Mouse (Mus musculus): ENCODE measurements around the gene Nrap. TPM values are rescaled to one million over a fixed set of nuclear protein-coding genes. Genes with fewer than 3 reads are reported as not detected.
"Not testable (repeated sequence)": the region's sequence is repeated elsewhere in the genome, so short reads cannot be mapped to it uniquely, and the experiment has no call there.

Gene Nrap
- total and polyA plus RNA-seq, 3 experiments: 0.08 to 0.11 TPM; not detected in 1

- Histone ChIP-seq H3K4me3 (ENCODE audit: control insufficient read depth in 1 of 2, insufficient read depth in 1 of 2, low read depth in 2 of 2, low read length in 2 of 2) (no peak overlapping the region), H3K4me1 (ENCODE audit: control insufficient read depth in 1 of 2, insufficient read depth in 2 of 2, low read length in 2 of 2) (no peaks in the 10 kb centered on the region), H3K9ac (ENCODE audit: control insufficient read depth, low read depth, low read length, poor library complexity, severe bottlenecking) (no peak overlapping the region), H3K9me3 (replicated peaks; ENCODE audit: insufficient read depth, low read length) (no peaks in the 10 kb centered on the region), H3K27me3 (ENCODE audit: control insufficient read depth in 1 of 2, insufficient read depth in 2 of 2, low read length in 2 of 2) (no peaks in the 10 kb centered on the region), H3K27ac (ENCODE audit: control insufficient read depth, low read depth, low read length) (no peak overlapping the region), H3K36me3 (ENCODE audit: control insufficient read depth in 1 of 2, insufficient read depth in 2 of 2, low read length in 2 of 2) (peaks cover 0 to 8% of the 10 kb centered on the region in 2 experiments; a peak in 2 of 4 replicates), H3K79me2 (ENCODE audit: control insufficient read depth, insufficient read depth, low read length, poor library complexity) (no peaks in the 10 kb centered on the region)
- DNase-seq (ENCODE audit: low read depth, low spot score): no peak
- TF ChIP-seq KAT2A (conservative IDR thresholded peaks at IDR 0.05; ENCODE audit: low read depth, low read length) (no peak), MYB (IDR thresholded peaks at IDR 0.05; ENCODE audit: low read depth, low read length) (no peak), ZNF384 (IDR thresholded peaks at IDR 0.05; ENCODE audit: low read depth, low read length) (no peak), UBTF (IDR thresholded peaks at IDR 0.05; ENCODE audit: borderline replicate concordance, insufficient read depth, low read depth, low read length) (no peak), ETS1 (IDR thresholded peaks at IDR 0.05; ENCODE audit: low read depth, low read length) (no peak), POLR2AphosphoS2 (IDR thresholded peaks at IDR 0.05; ENCODE audit: low read length) (no peak), HCFC1 (IDR thresholded peaks at IDR 0.05; ENCODE audit: low read depth, low read length) (no peak), EP300 (IDR thresholded peaks at IDR 0.05; ENCODE audit: low read depth in 1 of 2, low read length in 2 of 2) (no peak), SIN3A (IDR thresholded peaks at IDR 0.05; ENCODE audit: low read length) (no peak), GATA1 (IDR thresholded peaks at IDR 0.05; ENCODE audit: low read depth, low read length) (no peak), RAD21 (IDR thresholded peaks at IDR 0.05; ENCODE audit: low read depth, low read length) (no peak), USF1 (IDR thresholded peaks at IDR 0.05; ENCODE audit: low read depth, low read length) (no peak), E2F4 (IDR thresholded peaks at IDR 0.05; ENCODE audit: borderline replicate concordance, low read depth, low read length) (no peak), RCOR1 (IDR thresholded peaks at IDR 0.05; ENCODE audit: low read depth, low read length) (no peak), POLR2AphosphoS5 (IDR thresholded peaks at IDR 0.05; ENCODE audit: borderline replicate concordance, low read depth, low read length) (no peak), ZC3H11A (IDR thresholded peaks at IDR 0.05; ENCODE audit: low read depth, low read length) (no peak)
Measured at GRCm38 (mm10) chr19:56419452-56419851, 29.6 kb upstream of the Nrap start.

GRCm38 (mm10) chr19:56418404-56418803 is 28.6 kb upstream of the Nrap start:
- TF ChIP-seq ZNF384 (IDR thresholded peaks at IDR 0.05; ENCODE audit: low read depth, low read length) (no peak), GABPA (IDR thresholded peaks at IDR 0.05; ENCODE audit: low read depth, low read length) (no peak), MEF2A (IDR thresholded peaks at IDR 0.05; ENCODE audit: extremely low read depth, insufficient replicate concordance, low read depth, low read length, poor library complexity, severe bottlenecking) (no peak), MYB (IDR thresholded peaks at IDR 0.05; ENCODE audit: low read depth, low read length) (no peak), POLR2A (IDR thresholded peaks at IDR 0.05; ENCODE audit: control insufficient read depth in 1 of 2, insufficient read depth in 1 of 2, low read depth in 1 of 2, low read length in 2 of 2, poor library complexity in 1 of 2) (no peak), CHD1 (IDR thresholded peaks at IDR 0.05; ENCODE audit: low read depth, low read length) (no peak), RCOR1 (IDR thresholded peaks at IDR 0.05; ENCODE audit: low read depth, low read length) (no peak), E2F4 (IDR thresholded peaks at IDR 0.05; ENCODE audit: borderline replicate concordance, low read depth, low read length) (no peak), MXI1 (IDR thresholded peaks at IDR 0.05; ENCODE audit: low read depth, low read length) (no peak), USF1 (IDR thresholded peaks at IDR 0.05; ENCODE audit: low read depth, low read length) (no peak), SMC3 (IDR thresholded peaks at IDR 0.05; ENCODE audit: low read depth, low read length) (no peak), EP300 (IDR thresholded peaks at IDR 0.05; ENCODE audit: low read depth in 1 of 2, low read length in 2 of 2) (no peak), NELFE (IDR thresholded peaks at IDR 0.05; ENCODE audit: low read depth, low read length) (no peak), ETS1 (IDR thresholded peaks at IDR 0.05; ENCODE audit: low read depth, low read length) (no peak), NRF1 (IDR thresholded peaks at IDR 0.05; ENCODE audit: insufficient read depth, low read depth, low read length, poor library complexity, severe bottlenecking) (no peak)
- Histone ChIP-seq H3K36me3 (ENCODE audit: control insufficient read depth in 1 of 2, insufficient read depth in 2 of 2, low read length in 2 of 2) (peaks cover 0 to 5% of the 10 kb centered on the region in 2 experiments; a peak in 2 of 4 replicates), H3K4me3 (ENCODE audit: control insufficient read depth in 1 of 2, insufficient read depth in 1 of 2, low read depth in 2 of 2, low read length in 2 of 2) (no peak overlapping the region), H3K27ac (ENCODE audit: control insufficient read depth, low read depth, low read length) (no peak overlapping the region), H3K27me3 (ENCODE audit: control insufficient read depth in 1 of 2, insufficient read depth in 2 of 2, low read length in 2 of 2) (no peaks in the 10 kb centered on the region), H3K9ac (ENCODE audit: control insufficient read depth, low read depth, low read length, poor library complexity, severe bottlenecking) (no peak overlapping the region), H3K79me2 (ENCODE audit: control insufficient read depth, insufficient read depth, low read length, poor library complexity) (no peaks in the 10 kb centered on the region), H3K4me1 (ENCODE audit: control insufficient read depth in 1 of 2, insufficient read depth in 2 of 2, low read length in 2 of 2) (no peaks in the 10 kb centered on the region), H3K9me3 (replicated peaks; ENCODE audit: insufficient read depth, low read length) (no peaks in the 10 kb centered on the region)
- DNase-seq (ENCODE audit: low read depth, low spot score): no peak

- not testable (repeated sequence) for H3K27me3 ChIP-seq (ENCODE audit: control insufficient read depth in 1 of 2, insufficient read depth in 2 of 2, low read length in 2 of 2); DNase-seq (ENCODE audit: low read depth, low spot score); H3K9me3 ChIP-seq (replicated peaks; ENCODE audit: insufficient read depth, low read length); H3K27ac ChIP-seq (ENCODE audit: control insufficient read depth, low read depth, low read length); H3K4me1 ChIP-seq (ENCODE audit: control insufficient read depth in 1 of 2, insufficient read depth in 2 of 2, low read length in 2 of 2); H3K4me3 ChIP-seq (ENCODE audit: control insufficient read depth in 1 of 2, insufficient read depth in 1 of 2, low read depth in 2 of 2, low read length in 2 of 2); H3K9ac ChIP-seq (ENCODE audit: control insufficient read depth, low read depth, low read length, poor library complexity, severe bottlenecking); H3K79me2 ChIP-seq (ENCODE audit: control insufficient read depth, insufficient read depth, low read length, poor library complexity)
- H3K36me3 ChIP-seq (ENCODE audit: control insufficient read depth in 1 of 2, insufficient read depth in 2 of 2, low read length in 2 of 2): peaks cover 0 to 26% of the 10 kb centered on the region in 2 experiments; a peak in 2 of 4 replicates
Measured at GRCm38 (mm10) chr19:56409884-56410283, 20.0 kb upstream of the Nrap start.
